Mouse (Mus musculus) kidney, embryonic 14.5 days (tissue): ENCODE data around the gene Exosc7. TPM values are rescaled to one million over a fixed set of nuclear protein-coding genes. Genes with fewer than 3 reads are reported as not detected.

Experiments
- ATAC-seq: fragments of 200-750 bp; cut with Nextera tagmentation; 2 replicates; pipeline ENCODE4 v1.8.0; 2017; ENCODE audit warnings: moderate number of reproducible peaks, mild to moderate bottlenecking, moderate TSS enrichment, moderate library complexity; ENCODE audit not compliant: low FRiP score, low TSS enrichment
- H3K27ac ChIP-seq: fragments of 300-500 bp; sonication (generic); 2 replicates; pipeline ENCODE4 v1.5.1; 2014; ENCODE audit warnings: low read depth, mild to moderate bottlenecking, low read length, moderate library complexity, mixed read lengths
- H3K27me3 ChIP-seq: fragments of 300-500 bp; sonication (generic); 2 replicates; pipeline ENCODE4 v1.6.1; 2014; ENCODE audit warnings: mild to moderate bottlenecking, low read length; ENCODE audit not compliant: control insufficient read depth, insufficient read depth
- H3K36me3 ChIP-seq: fragments of 300-500 bp; sonication (generic); 2 replicates; pipeline ENCODE4 v1.6.1; 2014; ENCODE audit warnings: low read length, mixed read lengths; ENCODE audit not compliant: control insufficient read depth, insufficient read depth
- H3K4me1 ChIP-seq: fragments of 300-500 bp; sonication (generic); 2 replicates; pipeline ENCODE4 v1.6.1; 2014; ENCODE audit warnings: low read length, mixed read lengths; ENCODE audit not compliant: control insufficient read depth, insufficient read depth
- H3K4me2 ChIP-seq: fragments of 300-500 bp; sonication (generic); replicated peaks from 2 replicates; pipeline ENCODE4 v1.6.1; 2014; ENCODE audit warnings: low read depth, mild to moderate bottlenecking, low read length
- H3K4me3 ChIP-seq: fragments of 300-500 bp; sonication (generic); 2 replicates; pipeline ENCODE4 v1.5.1; 2014; ENCODE audit warnings: mild to moderate bottlenecking, low read length
- H3K9ac ChIP-seq: fragments of 300-500 bp; sonication (generic); 2 replicates; pipeline ENCODE4 v1.6.1; 2014; ENCODE audit warnings: low read depth, mild to moderate bottlenecking, low read length, moderate library complexity
- H3K9me3 ChIP-seq: fragments of 300-500 bp; sonication (generic); 2 replicates; pipeline ENCODE4 v1.6.1; 2016; ENCODE audit warnings: low read length; ENCODE audit not compliant: control insufficient read depth
- WGBS: fragments of 180-500 bp; shearing (Covaris S2); extraction: QIAGEN DNeasy Blood & Tissue Kit; methylation state at CpG from one replicate; pipeline ENCODE4 v1.1.7; 2014; 5-methylcytosine and 5-hydroxymethylcytosine counted together
- polyA plus RNA-seq: library from polyadenylated mRNA; unstranded; fragments of >200 nt; fragmentation: Nextera tagmentation; extraction: Ambion mirVana; gene quantifications from 2 replicates; pipeline ENCODE4 v1.2.1, GENCODE M21; 2014

Exosc7 gene
- polyA plus RNA-seq, 1 experiment from 2014 or later, result 133 TPM

GRCm38 (mm10) chr9:123127663-123128062 is 14.6 kb downstream of the Exosc7 start:
- no peak for ATAC-seq
- H3K9me3 ChIP-seq, result no peaks in the 10 kb centered on the region
- no peak overlapping the region for H3K4me2 ChIP-seq
- H3K27ac ChIP-seq, result no peak overlapping the region
- H3K4me3 ChIP-seq, result no peak overlapping the region
- no peaks in the 10 kb centered on the region for H3K27me3 ChIP-seq
- H3K9ac ChIP-seq, result no peak overlapping the region
- peaks cover 77% of the 10 kb centered on the region for H3K36me3 ChIP-seq
- H3K4me1 ChIP-seq, result no peaks in the 10 kb centered on the region
- 93% methylated on average over 6 of the region's 6 CpGs for WGBS

GRCm38 (mm10) chr9:123132994-123133393 is 20.0 kb downstream of the Exosc7 start:
- WGBS, result 92% methylated on average over 3 of the region's 3 CpGs
- no peaks in the 10 kb centered on the region for H3K4me1 ChIP-seq
- H3K4me2 ChIP-seq, result no peak overlapping the region
- no peaks in the 10 kb centered on the region for H3K9me3 ChIP-seq
- H3K4me3 ChIP-seq, result no peak overlapping the region
- H3K27me3 ChIP-seq, result no peaks in the 10 kb centered on the region
- no peak overlapping the region for H3K27ac ChIP-seq
- no peak overlapping the region for H3K9ac ChIP-seq
- peaks cover 96% of the 10 kb centered on the region for H3K36me3 ChIP-seq
- ATAC-seq, result no peak

- no peaks in the 10 kb centered on the region for H3K9me3 ChIP-seq
- H3K4me3 ChIP-seq, result no peak overlapping the region
- ATAC-seq, result 0 out of 2 replicates have a peak, but pooled peaks have one; percentile 53
- no peak overlapping the region for H3K27ac ChIP-seq
- H3K4me2 ChIP-seq, result no peak overlapping the region
- 83% methylated on average over 7 of the region's 7 CpGs for WGBS
- peaks cover 68% of the 10 kb centered on the region for H3K36me3 ChIP-seq
- 0 out of 2 replicates have a peak, but pooled peaks cover 5% of the 10 kb centered on the region for H3K4me1 ChIP-seq
- H3K27me3 ChIP-seq, result no peaks in the 10 kb centered on the region
- no peak overlapping the region for H3K9ac ChIP-seq
Measured at GRCm38 (mm10) chr9:123136953-123137682, 24.1 kb downstream of the Exosc7 start.

- Histone ChIP-seq H3K9me3 (peaks cover 7% of the 10 kb centered on the region; the same call in 1 of the 2 replicates), H3K9ac (no peak overlapping the region), H3K4me2 (no peak overlapping the region), H3K4me1 (0 out of 2 replicates have a peak, but pooled peaks cover 5% of the 10 kb centered on the region), H3K36me3 (peaks cover 50% of the 10 kb centered on the region), H3K4me3 (no peak overlapping the region), H3K27ac (peak overlapping the region; percentile 49), H3K27me3 (no peaks in the 10 kb centered on the region)
- WGBS, result 56% methylated on average over 5 of the region's 5 CpGs
- ATAC-seq, result peak; percentile 84
Measured at GRCm38 (mm10) chr9:123138891-123139474, 26.0 kb downstream of the Exosc7 start.

- WGBS, result 90% methylated on average over 4 of the region's 4 CpGs
- Histone ChIP-seq H3K27ac (no peak overlapping the region; the same call in 1 of the 2 replicates), H3K36me3 (peaks cover 39% of the 10 kb centered on the region)
Measured at GRCm38 (mm10) chr9:123139887-123140614, 27.0 kb downstream of the Exosc7 start.

GRCm38 (mm10) chr9:123148430-123148829 is 35.4 kb downstream of the Exosc7 start:
- no peak overlapping the region for H3K9ac ChIP-seq
- H3K9me3 ChIP-seq, result peaks cover 14% of the 10 kb centered on the region; the same call in 1 of the 2 replicates
- H3K36me3 ChIP-seq, result no peaks in the 10 kb centered on the region
- H3K27me3 ChIP-seq, result no peaks in the 10 kb centered on the region
- no peak overlapping the region for H3K4me3 ChIP-seq
- no peak for ATAC-seq
- 80% methylated on average over 5 of the region's 5 CpGs for WGBS
- H3K4me2 ChIP-seq, result no peak overlapping the region
- H3K27ac ChIP-seq, result no peak overlapping the region
- H3K4me1 ChIP-seq, result no peaks in the 10 kb centered on the region

More at GRCm38 (mm10) chr9:123139887-123140614, 27.0 kb downstream of the Exosc7 start:
- Histone ChIP-seq H3K4me2 (no peak overlapping the region), H3K9me3 (peaks cover 12% of the 10 kb centered on the region; the same call in 1 of the 2 replicates), H3K4me1 (0 out of 2 replicates have a peak, but pooled peaks cover 5% of the 10 kb centered on the region), H3K9ac (no peak overlapping the region), H3K27me3 (no peaks in the 10 kb centered on the region), H3K4me3 (no peak overlapping the region)
- no peak for ATAC-seq

GRCm38 (mm10) chr9:123150241-123151020 is 37.4 kb downstream of the Exosc7 start, which contains the start of gene Clec3b:
TSS of gene Clec3b (plus strand) at chr9:123150946.
- ATAC-seq, result no peak
- Histone ChIP-seq H3K4me1 (no peaks in the 10 kb centered on the region), H3K27me3 (no peaks in the 10 kb centered on the region), H3K4me2 (no peak within 1 kb of the TSS), H3K27ac (no peak within 1 kb of the TSS), H3K9me3 (peaks cover 3% of the 10 kb centered on the region; the same call in 1 of the 2 replicates), H3K9ac (no peak within 1 kb of the TSS), H3K36me3 (no peaks in the 10 kb centered on the region), H3K4me3 (no peak within 1 kb of the TSS)
- WGBS, result 88% methylated on average over 5 of the region's 5 CpGs

GRCm38 (mm10) chr9:123151561-123151960 is 38.5 kb downstream of the Exosc7 start:
- WGBS, result 46% methylated on average over 1 of the region's 1 CpGs
- H3K27ac ChIP-seq, result no peak overlapping the region
- no peak for ATAC-seq

More at GRCm38 (mm10) chr9:123151561-123151960, 38.5 kb downstream of the Exosc7 start:
- no peak overlapping the region for H3K9ac ChIP-seq
- H3K27me3 ChIP-seq, result no peaks in the 10 kb centered on the region
- no peaks in the 10 kb centered on the region for H3K36me3 ChIP-seq
- no peak overlapping the region for H3K4me2 ChIP-seq
- no peak overlapping the region for H3K4me3 ChIP-seq
- H3K9me3 ChIP-seq, result no peaks in the 10 kb centered on the region
- no peaks in the 10 kb centered on the region for H3K4me1 ChIP-seq
